11 mouse cellular contexts compared by ENCODE assay signal in genomic region chr11:94138411-94139231, GRCm38 (mm10).
A peak's percentile ranks its signal among the peaks of the same experiment; 100 is the strongest.
DNase-seq lines count a peak whose midpoint lies in the region; ATAC-seq and TF ChIP-seq lines count a peak whose summit lies in the region.
"Had no signal": no experiment of that assay in that cellular context is flagged by ENCODE, and none has a peak within 500 bp of the region (broad histone marks: within the 10 kb centered on the region; RNA-seq: fewer than 3 reads in every experiment).

No protein-coding gene starts in this region.

- peak overlapping the region; percentile 78 for H3K9ac ChIP-seq in liver, adult 2 months (ENCODE audit: low read depth, low read length)
- H3K9ac ChIP-seq in liver, embryonic 11.5 days (ENCODE audit: low read depth, low read length), result no peak overlapping the region
- peak overlapping the region; percentile 52 for H3K9ac ChIP-seq in heart, embryonic 16.5 days (ENCODE audit: low read length)
- peak overlapping the region; percentile 35; the same call in 1 of the 2 replicates for H3K9ac ChIP-seq in limb, embryonic 13.5 days
- no peak overlapping the region for H3K9ac ChIP-seq in midbrain, embryonic 11.5 days (ENCODE audit: low read length)
- H3K9ac ChIP-seq: embryonic facial prominence, embryonic 12.5 days; midbrain, embryonic 12.5 days had no signal

- 17% methylated on average over 24 of the region's 24 CpGs for WGBS in liver, adult 2 months
- WGBS in liver, embryonic 11.5 days, result 46% methylated on average over 24 of the region's 24 CpGs
- 28% methylated on average over 24 of the region's 24 CpGs for WGBS in heart, embryonic 16.5 days
- 23% methylated on average over 24 of the region's 24 CpGs for WGBS in limb, embryonic 13.5 days
- WGBS in thymus, adult 2 months, result 94% methylated on average over 24 of the region's 24 CpGs
- 55% methylated on average over 24 of the region's 24 CpGs for WGBS in midbrain, embryonic 11.5 days

- H3K27me3 ChIP-seq in liver, adult 2 months (ENCODE audit: control insufficient read depth, insufficient read depth, low read length), result no peaks in the 10 kb centered on the region
- H3K27me3 ChIP-seq in liver, embryonic 11.5 days (replicated peaks; ENCODE audit: control insufficient read depth, insufficient read depth, low read length), result no peaks in the 10 kb centered on the region
- no peaks in the 10 kb centered on the region for H3K27me3 ChIP-seq in heart, embryonic 16.5 days (ENCODE audit: control insufficient read depth, insufficient read depth, low read length)
- H3K27me3 ChIP-seq in limb, embryonic 13.5 days, result no peaks in the 10 kb centered on the region
- H3K27me3 ChIP-seq in thymus, adult 2 months (ENCODE audit: control insufficient read depth, insufficient read depth, low read length), result no peaks in the 10 kb centered on the region
- H3K27me3 ChIP-seq in midbrain, embryonic 11.5 days (ENCODE audit: control insufficient read depth, insufficient read depth, low read length), result no peaks in the 10 kb centered on the region
- H3K27me3 ChIP-seq: embryonic facial prominence, embryonic 12.5 days; Patski had no signal

- DNase-seq in liver, adult 2 months (ENCODE audit: extremely low read depth, low read depth, low spot score), result peak; percentile 91
- no peak for DNase-seq in liver, embryonic 11.5 days (ENCODE audit: low spot score)
- peak; percentile 47 for DNase-seq in embryo, embryonic 11 days
- DNase-seq in B cell, adult 2 months, result no peak
- DNase-seq in thymus, adult 2 months, result no peak
- DNase-seq in midbrain, embryonic 11.5 days (ENCODE audit: low spot score, missing footprints), result no peak

- ATAC-seq in liver, embryonic 11.5 days (replicated peaks; ENCODE audit: low FRiP score), result no peak
- no peak for ATAC-seq in heart, embryonic 16.5 days (replicated peaks; ENCODE audit: extremely low read depth, insufficient read depth, low FRiP score)
- ATAC-seq in limb, embryonic 13.5 days (ENCODE audit: low FRiP score, low read depth), result no peak
- ATAC-seq in midbrain, embryonic 11.5 days (ENCODE audit: low FRiP score), result no peak

- no peak for TF ChIP-seq CTCF in liver, adult 2 months (IDR thresholded peaks at IDR 0.05; ENCODE audit: low read depth, low read length)
- TF ChIP-seq CTCF in thymus, adult 2 months (IDR thresholded peaks at IDR 0.05; ENCODE audit: borderline replicate concordance, control insufficient read depth, extremely low read depth, insufficient read depth, low read length, poor library complexity), result no peak

- H3K4me1 ChIP-seq in liver, adult 2 months (ENCODE audit: control insufficient read depth, insufficient read depth, low read length), result peaks cover 13% of the 10 kb centered on the region
- peaks cover 17% of the 10 kb centered on the region; the same call in 1 of the 2 replicates for H3K4me1 ChIP-seq in liver, embryonic 11.5 days (replicated peaks; ENCODE audit: control insufficient read depth, insufficient read depth, low read length)
- peaks cover 49% of the 10 kb centered on the region for H3K4me1 ChIP-seq in heart, embryonic 16.5 days (ENCODE audit: control insufficient read depth, insufficient read depth, low read length)
- H3K4me1 ChIP-seq in limb, embryonic 13.5 days, result peaks cover 52% of the 10 kb centered on the region
- no peaks in the 10 kb centered on the region for H3K4me1 ChIP-seq in thymus, adult 2 months (replicated peaks; ENCODE audit: control insufficient read depth, insufficient read depth, low read length)
- peaks cover 9% of the 10 kb centered on the region; the same call in 1 of the 2 replicates for H3K4me1 ChIP-seq in midbrain, embryonic 11.5 days (ENCODE audit: control insufficient read depth, insufficient read depth, low read length)

- no peaks in the 10 kb centered on the region for H3K36me3 ChIP-seq in liver, adult 2 months (ENCODE audit: control insufficient read depth, insufficient read depth, low read length)
- H3K36me3 ChIP-seq in liver, embryonic 11.5 days (ENCODE audit: control insufficient read depth, insufficient read depth, low read length), result no peaks in the 10 kb centered on the region
- H3K36me3 ChIP-seq in heart, embryonic 16.5 days (ENCODE audit: control insufficient read depth, insufficient read depth), result no peaks in the 10 kb centered on the region
- no peaks in the 10 kb centered on the region for H3K36me3 ChIP-seq in limb, embryonic 13.5 days
- no peaks in the 10 kb centered on the region for H3K36me3 ChIP-seq in thymus, adult 2 months (ENCODE audit: control insufficient read depth, insufficient read depth, low read length)
- no peaks in the 10 kb centered on the region for H3K36me3 ChIP-seq in midbrain, embryonic 11.5 days (ENCODE audit: control insufficient read depth, insufficient read depth, low read length)
- H3K36me3 ChIP-seq: embryonic facial prominence, embryonic 12.5 days; midbrain, embryonic 12.5 days had no signal

- H3K9me3 ChIP-seq in liver, embryonic 11.5 days (ENCODE audit: control insufficient read depth, low read length), result no peaks in the 10 kb centered on the region
- no peaks in the 10 kb centered on the region for H3K9me3 ChIP-seq in heart, embryonic 16.5 days (replicated peaks; ENCODE audit: control insufficient read depth, low read length)
- H3K9me3 ChIP-seq in limb, embryonic 13.5 days, result no peaks in the 10 kb centered on the region
- no peaks in the 10 kb centered on the region for H3K9me3 ChIP-seq in midbrain, embryonic 11.5 days (ENCODE audit: control insufficient read depth, low read length)
- H3K9me3 ChIP-seq: embryonic facial prominence, embryonic 12.5 days; midbrain, embryonic 12.5 days had no signal

- no peaks in the 10 kb centered on the region for H3K79me2 ChIP-seq in liver, adult 2 months (ENCODE audit: control insufficient read depth, insufficient read depth, low read length)

- peak overlapping the region; percentile 74 for H3K4me3 ChIP-seq in liver, adult 2 months (ENCODE audit: insufficient read depth, low read depth, low read length)
- H3K4me3 ChIP-seq in liver, embryonic 11.5 days (ENCODE audit: low read depth, low read length), result no peak overlapping the region
- H3K4me3 ChIP-seq in heart, embryonic 16.5 days (ENCODE audit: low read length), result no peak overlapping the region
- no peak overlapping the region for H3K4me3 ChIP-seq in limb, embryonic 13.5 days
- no peak overlapping the region for H3K4me3 ChIP-seq in thymus, adult 2 months (ENCODE audit: control insufficient read depth, insufficient read depth, low read length)
- H3K4me3 ChIP-seq in midbrain, embryonic 11.5 days (ENCODE audit: low read depth, low read length), result no peak overlapping the region
- H3K4me3 ChIP-seq: embryonic facial prominence, embryonic 12.5 days; midbrain, embryonic 12.5 days had no signal

- H3K4me2 ChIP-seq in liver, embryonic 11.5 days, result no peak overlapping the region
- H3K4me2 ChIP-seq in heart, embryonic 16.5 days (ENCODE audit: low read depth, low read length), result peak overlapping the region; percentile 24; the same call in 1 of the 2 replicates
- H3K4me2 ChIP-seq in limb, embryonic 13.5 days (replicated peaks), result no peak overlapping the region
- H3K4me2 ChIP-seq in midbrain, embryonic 11.5 days, result no peak overlapping the region
- H3K4me2 ChIP-seq: embryonic facial prominence, embryonic 12.5 days; midbrain, embryonic 12.5 days had no signal

- peak overlapping the region; percentile 97 for H3K27ac ChIP-seq in liver, adult 2 months (replicated peaks; ENCODE audit: insufficient read depth, low read depth, low read length)
- no peak overlapping the region for H3K27ac ChIP-seq in liver, embryonic 11.5 days (ENCODE audit: low read depth, low read length)
- peak overlapping the region; percentile 76 for H3K27ac ChIP-seq in heart, embryonic 16.5 days (ENCODE audit: low read length)
- H3K27ac ChIP-seq in limb, embryonic 13.5 days, result no peak overlapping the region
- no peak overlapping the region for H3K27ac ChIP-seq in thymus, adult 2 months (ENCODE audit: control insufficient read depth, insufficient read depth, low read length)
- H3K27ac ChIP-seq in midbrain, embryonic 11.5 days (ENCODE audit: low read depth, low read length), result no peak overlapping the region
- H3K27ac ChIP-seq: embryonic facial prominence, embryonic 12.5 days; midbrain, embryonic 12.5 days had no signal

- TF ChIP-seq POLR2A in liver, adult 2 months (IDR thresholded peaks at IDR 0.05; ENCODE audit: extremely low read depth, insufficient read depth, low read length), result peak; percentile 45; the same call in 1 of the 2 replicates
- TF ChIP-seq POLR2A in thymus, adult 2 months (IDR thresholded peaks at IDR 0.05; ENCODE audit: control insufficient read depth, extremely low read depth, insufficient read depth, low read length, poor library complexity), result no peak

Comparison
In these comparisons a context has a peak if more than half of its experiments do, and no peak if none do; other contexts are left out.
1. DNase-seq: peak in liver, adult 2 months (single experiment) and embryo, embryonic 11 days (single experiment); none in liver, embryonic 11.5 days (single experiment), B cell, adult 2 months (0 of 2), thymus, adult 2 months (single experiment) and midbrain, embryonic 11.5 days (single experiment).
2. H3K27ac ChIP-seq: peak in liver, adult 2 months (single experiment) and heart, embryonic 16.5 days (single experiment); none in liver, embryonic 11.5 days (single experiment), limb, embryonic 13.5 days (single experiment), thymus, adult 2 months (single experiment) and midbrain, embryonic 11.5 days (single experiment).
3. H3K9ac ChIP-seq: peak in liver, adult 2 months (single experiment), heart, embryonic 16.5 days (single experiment) and limb, embryonic 13.5 days (single experiment); none in liver, embryonic 11.5 days (single experiment) and midbrain, embryonic 11.5 days (single experiment).